Mouse (Mus musculus) spleen, postnatal 0 days (tissue): Measurements from ENCODE around the gene Nr2c2. TPM values are rescaled to one million over a fixed set of nuclear protein-coding genes. Genes with fewer than 3 reads are reported as not detected.

Experiments used
- polyA plus RNA-seq: library from polyadenylated mRNA; unstranded; fragments of >200 nt; fragmentation: Nextera tagmentation; extraction: Ambion mirVana; gene quantifications from 2 replicates; pipeline ENCODE4 v1.2.1, GENCODE M21; 2015

Gene Nr2c2
- polyA plus RNA-seq, result 13.1 and 14.2 TPM in 2 replicates

GRCm38 (mm10) chr6:92091130-92091591 lies at the start of gene Nr2c2:
Nr2c2 (plus strand) TSS chr6:92091390.

DNA sequence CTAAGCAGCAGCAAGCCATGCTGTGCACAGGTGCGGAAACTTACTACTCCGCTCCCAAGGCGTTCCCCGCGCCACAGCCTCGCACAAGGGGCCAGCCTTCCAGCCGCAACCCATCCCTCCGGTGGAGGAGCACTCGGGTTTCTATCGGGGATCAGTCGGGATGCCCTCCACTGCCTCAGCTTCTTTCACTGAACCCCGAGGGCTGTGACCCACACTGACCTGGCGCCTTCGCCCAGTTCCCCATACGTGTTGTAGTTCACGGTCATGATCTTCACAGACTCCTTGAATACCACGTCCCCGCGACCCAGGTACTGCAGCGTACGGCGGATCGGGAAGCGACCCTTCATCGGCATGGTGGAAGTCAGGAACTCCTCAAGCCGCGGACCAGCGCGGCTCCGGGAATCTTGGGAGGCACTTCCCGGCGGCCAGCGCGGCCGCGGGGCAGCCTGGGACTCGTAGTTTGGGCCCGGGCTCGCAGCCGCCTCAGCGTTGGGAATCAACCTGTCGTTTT lies 92.5 kb downstream of the Nr2c2 start, which contains the start of gene Mrps25:
Gene Mrps25, minus strand, starts transcription at position 413 of the 511 bp plus-strand sequence.

GRCm38 (mm10) chr6:92214773-92215449 lies 123.7 kb downstream of the Nr2c2 start, which contains the start of gene Rbsn:
Rbsn (minus strand) TSS chr6:92214925.

Other genes with a start within 250 kb of the Nr2c2 start
- gene Ccdc174, start 213.3 kb upstream of the Nr2c2 start, polyA plus RNA-seq, result 26.9 and 27.9 TPM in 2 replicates
- 0.35 and 0.42 TPM in 2 replicates for gene 4930590J08Rik, start 188.6 kb upstream of the Nr2c2 start, polyA plus RNA-seq
- gene Fgd5, start 112.5 kb upstream of the Nr2c2 start, polyA plus RNA-seq, result 5.4 and 7.2 TPM in 2 replicates
- gene Mrps25, start 92.6 kb downstream of the Nr2c2 start, polyA plus RNA-seq, result 43.5 and 48.8 TPM in 2 replicates
- 7.7 and 9.5 TPM in 2 replicates for gene Rbsn, start 123.5 kb downstream of the Nr2c2 start, polyA plus RNA-seq
- gene Trh, start 153.3 kb downstream of the Nr2c2 start, polyA plus RNA-seq, result 1.7 and 1.9 TPM in 2 replicates